ENCODE assay signal across 13 mouse cellular contexts in the genomic region with DNA sequence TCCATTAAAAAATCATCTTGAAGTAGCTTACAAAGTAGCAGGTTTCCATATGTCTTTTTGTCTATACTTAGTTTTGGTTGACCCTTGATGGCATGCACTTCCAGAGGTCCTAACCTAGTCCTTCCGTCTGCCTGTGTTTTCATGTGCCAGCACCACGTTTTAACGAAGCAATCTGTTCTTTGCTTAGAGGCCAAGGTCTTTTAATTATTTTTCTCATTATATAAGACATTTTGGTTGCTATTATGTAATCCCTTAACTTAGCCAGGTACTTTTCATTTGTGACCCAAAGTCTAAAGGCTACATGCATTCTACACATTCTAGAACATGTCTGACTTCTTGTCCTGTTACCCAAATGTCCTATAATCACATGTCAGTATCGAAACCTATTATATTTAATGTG. TPM values are rescaled to one million over a fixed set of nuclear protein-coding genes. Genes with fewer than 3 reads are reported as not detected.
DNase-seq lines count a peak whose midpoint lies in the region; TF ChIP-seq lines count a peak whose summit lies in the region.
"Had no signal": no experiment of that assay in that cellular context is flagged by ENCODE, and none has a peak within 500 bp of the region (broad histone marks: within the 10 kb centered on the region; RNA-seq: fewer than 3 reads in every experiment).

No protein-coding gene starts in this region.

- DNase-seq in gastrocnemius, adult 2 months, result no peak
- no peak for DNase-seq in gastrocnemius, postnatal 25 days
- peak; percentile 84 for DNase-seq in kidney, adult 9 months
- DNase-seq in kidney, postnatal 4 days, result no peak
- peak; percentile 14 for DNase-seq in brain, embryonic 14.5 days (ENCODE audit: low read depth)
- peak; percentile 70 for DNase-seq in cerebellum, adult 9-11 months
- DNase-seq in left cerebral cortex, adult 18-20 months (ENCODE audit: low spot score in 2 of 2), result no peak
- DNase-seq: embryo, embryonic 11 days; right cerebral cortex, postnatal 25 days had no signal

- TF ChIP-seq CTCF in gastrocnemius, adult 2 months (IDR thresholded peaks at IDR 0.05), result no peak
- no peak for TF ChIP-seq CTCF in brain, embryonic 14.5 days (IDR thresholded peaks at IDR 0.05; ENCODE audit: borderline replicate concordance, extremely low read depth, insufficient read depth, insufficient read length)

- H3K27ac ChIP-seq in gastrocnemius, adult 2 months, result peak overlapping the region; percentile 93
- H3K27ac ChIP-seq: forebrain, embryonic 13.5 days; hindbrain, postnatal 0 days; limb, embryonic 13.5 days; midbrain, embryonic 15.5 days had no signal

- H3K4me3 ChIP-seq in gastrocnemius, adult 2 months, result peak overlapping the region; percentile 81
- H3K4me3 ChIP-seq: forebrain, embryonic 13.5 days; limb, embryonic 13.5 days; midbrain, embryonic 15.5 days had no signal

- no peak for TF ChIP-seq POLR2A in brain, embryonic 14.5 days (IDR thresholded peaks at IDR 0.05; ENCODE audit: borderline replicate concordance, extremely low read depth, insufficient read depth, insufficient read length, poor library complexity, severe bottlenecking)

- intact Hi-C loops in gastrocnemius, adult 2 months (cut with DNase I), result loop anchor here (10.0 kb wide), 3 partner anchors 637 to 893 kb away; no protein-coding TSS in a partner anchor

RNA-seq across cellular contexts. Expression of a gene that starts 35.6 kb away (rescaled TPM):
- total RNA-seq in gastrocnemius, adult 2 months (2021), result 100 to 1,000 TPM in 1 of 2 experiments, 10 to 100 TPM in 1; 87.2 to 104 TPM
- 10 to 100 TPM; 86.5 to 93.4 TPM for total RNA-seq in gastrocnemius, postnatal 25 days (2021)
- 13.1 and 18.0 TPM in 2 replicates for polyA plus RNA-seq in brain, embryonic 14.5 days (2012; rRNA removed)
- 10 to 100 TPM; 44.7 to 44.8 TPM for total RNA-seq in left cerebral cortex, adult 18-20 months (2021)

Comparison
In these comparisons a context has a peak if more than half of its experiments do, and no peak if none do; other contexts are left out.
1. DNase-seq: peak in kidney, adult 9 months (single experiment), brain, embryonic 14.5 days (single experiment) and cerebellum, adult 9-11 months (single experiment); none in gastrocnemius, adult 2 months (single experiment), gastrocnemius, postnatal 25 days (single experiment), kidney, postnatal 4 days (0 of 2) and left cerebral cortex, adult 18-20 months (0 of 2).